Mouse (Mus musculus) lung, adult 2 months (tissue): ENCODE data around the gene Mrln.

Source experiments
- CTCF ChIP-seq: fragments of 200-500 bp; IDR thresholded peaks from 2 replicates; pipeline ENCODE4 v1.5.1; 2011; ENCODE audit warnings: mild to moderate bottlenecking, low read length, control low read depth; ENCODE audit not compliant: insufficient read depth
- POLR2A ChIP-seq: fragments of 200-500 bp; IDR thresholded peaks from 2 replicates; pipeline ENCODE4 v1.6.1; 2011; ENCODE audit warnings: low read depth, mild to moderate bottlenecking, control low read depth, low read length, borderline replicate concordance; ENCODE audit errors: extremely low read depth

DNA sequence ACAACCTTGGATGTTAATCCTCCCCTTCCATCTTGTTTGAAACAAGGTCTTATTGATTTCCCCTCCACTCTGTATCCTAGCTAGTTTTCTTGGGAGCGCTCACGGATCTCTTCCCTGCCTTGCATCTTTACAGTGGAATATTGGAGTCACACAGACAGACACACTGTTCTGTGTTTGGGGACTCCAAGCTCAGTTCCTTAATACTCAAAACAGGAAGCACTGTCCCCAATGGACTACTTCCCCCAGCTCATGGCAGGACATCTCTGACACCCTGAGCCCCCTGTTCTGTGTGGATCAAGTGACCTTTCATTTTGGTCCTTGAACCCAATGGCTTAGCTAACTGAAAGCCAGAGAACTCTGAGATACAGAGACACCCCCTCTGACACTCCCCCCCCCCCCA lies 6.9 kb upstream of the Mrln start:
- TF ChIP-seq CTCF (no peak), POLR2A (no peak)
